Mouse (Mus musculus) liver, embryonic 14.5 days (tissue): ENCODE data around the gene Pak3.

Experiments used
- CTCF ChIP-seq: IDR thresholded peaks from 2 replicates; pipeline ENCODE4 v1.5.1; 2016; ENCODE audit warnings: antibody characterized with exemption, low read depth, control low read depth
- EP300 ChIP-seq: IDR thresholded peaks from 2 replicates; pipeline ENCODE4 v1.6.1; 2016; ENCODE audit warnings: antibody characterized with exemption, low read depth

- TF ChIP-seq CTCF (no peak), EP300 (no peak)
Measured at GRCm38 (mm10) chrX:143518168-143518901, at the start of gene Pak3.
